Mouse (Mus musculus) liver, embryonic 14.5 days (tissue): ENCODE measurements around the gene Hyal1. TPM values are rescaled to one million over a fixed set of nuclear protein-coding genes. Genes with fewer than 3 reads are reported as not detected.
"Not testable (repeated sequence)": the region's sequence is repeated elsewhere in the genome, so short reads cannot be mapped to it uniquely, and the experiment has no call there.

ENCODE experiments used
- ATAC-seq: fragments of 200-750 bp; cut with Nextera tagmentation; 2 replicates; pipeline ENCODE4 v1.8.0; 2017; ENCODE audit warnings: moderate number of reproducible peaks, mild to moderate bottlenecking, moderate library complexity; ENCODE audit not compliant: insufficient read depth
- DNase-seq, 3 experiments: peaks; one replicate each; pipeline ENCODE4 v3.0.0-alpha.2; 2012 to 2013; ENCODE audit warnings: low read depth in 3 of 3, low spot score in 3 of 3
- H3K27ac ChIP-seq: fragments of 300-500 bp; sonication (generic); 2 replicates; pipeline ENCODE4 v1.5.1; 2014; ENCODE audit warnings: moderate library complexity, mild to moderate bottlenecking, control low read depth, inconsistent platforms
- H3K27me3 ChIP-seq: fragments of 300-500 bp; sonication (generic); 2 replicates; pipeline ENCODE4 v1.6.1; 2014; ENCODE audit warnings: mild to moderate bottlenecking, low read length, moderate library complexity; ENCODE audit not compliant: control insufficient read depth, insufficient read depth
- H3K36me3 ChIP-seq: fragments of 300-500 bp; sonication (generic); replicated peaks from 2 replicates; pipeline ENCODE4 v1.6.1; 2014; ENCODE audit warnings: low read depth; ENCODE audit not compliant: control insufficient read depth, insufficient read depth
- H3K4me1 ChIP-seq, 2 experiments: fragments of 200-500 bp in 1 of 2; fragments of 300-500 bp in 1 of 2; sonication (generic) in 1 of 2; replicated peaks; 2 replicates each; pipeline ENCODE4 v1.6.1; 2012 to 2014; ENCODE audit warnings: antibody characterized with exemption in 1 of 2, inconsistent platforms in 1 of 2, low read length in 1 of 2; ENCODE audit not compliant: control insufficient read depth in 2 of 2, insufficient read depth in 2 of 2
- H3K4me2 ChIP-seq: fragments of 300-500 bp; sonication (generic); 2 replicates; pipeline ENCODE4 v1.6.1; 2014; ENCODE audit warnings: low read depth, mild to moderate bottlenecking, control low read depth, moderate library complexity
- H3K4me3 ChIP-seq, 2 experiments: fragments of 200-500 bp in 1 of 2; fragments of 300-500 bp in 1 of 2; sonication (generic) in 1 of 2; 2 replicates each; pipeline ENCODE4 v1.5.1; 2012 to 2014; ENCODE audit warnings: low read depth in 2 of 2, low read length in 2 of 2, mild to moderate bottlenecking in 2 of 2, control low read depth in 1 of 2, inconsistent platforms in 1 of 2, moderate library complexity in 1 of 2; ENCODE audit not compliant: insufficient read depth in 1 of 2
- H3K9ac ChIP-seq: fragments of 300-500 bp; sonication (generic); replicated peaks from 2 replicates; pipeline ENCODE4 v1.6.1; 2014; ENCODE audit warnings: mild to moderate bottlenecking, control low read depth, moderate library complexity
- H3K9me3 ChIP-seq: fragments of 300-500 bp; sonication (generic); 2 replicates; pipeline ENCODE4 v1.6.1; 2016; ENCODE audit warnings: low read length, mixed read lengths; ENCODE audit not compliant: control insufficient read depth
- CTCF ChIP-seq: IDR thresholded peaks from 2 replicates; pipeline ENCODE4 v1.5.1; 2016; ENCODE audit warnings: antibody characterized with exemption, low read depth, control low read depth
- EP300 ChIP-seq: IDR thresholded peaks from 2 replicates; pipeline ENCODE4 v1.6.1; 2016; ENCODE audit warnings: antibody characterized with exemption, low read depth
- WGBS: fragments of 180-500 bp; shearing (Covaris S2); extraction: QIAGEN DNeasy Blood & Tissue Kit; methylation state at CpG from one replicate; pipeline ENCODE4 v1.1.7; 2014; ENCODE audit not compliant: insufficient replicate concordance; 5-methylcytosine and 5-hydroxymethylcytosine counted together
- polyA plus RNA-seq, 2 experiments: library from polyadenylated mRNA; depleted of rRNA in 1 of 2; stranded (reverse) in 1 of 2; unstranded in 1 of 2; fragments of >200 nt; fragmentation: Nextera tagmentation in 1 of 2; extraction: Ambion mirVana in 1 of 2; gene quantifications; 2 replicates each; pipeline versions ENCODE4 v1.2.1 to v1.2.3; 2012 to 2014

The Hyal1 gene
- polyA plus RNA-seq, 2 experiments: 1.2 to 1.3 TPM

GRCm38 (mm10) chr9:107571534-107572326 lies 5.0 kb upstream of the Hyal1 start:
- Histone ChIP-seq H3K9ac (peak overlapping the region; percentile 87), H3K9me3 (no peaks in the 10 kb centered on the region), H3K27me3 (no peaks in the 10 kb centered on the region), H3K4me1 (peaks cover 50 to 60% of the 10 kb centered on the region in 2 experiments), H3K36me3 (peaks cover 12% of the 10 kb centered on the region), H3K27ac (peak overlapping the region; percentile 84), H3K4me3 (peak overlapping the region; percentile 86 to 88), H3K4me2 (peak overlapping the region; percentile 85)
- TF ChIP-seq CTCF (no peak), EP300 (no peak)
- ATAC-seq: peak; percentile 32; the same call in 1 of the 2 replicates
- WGBS: 75% methylated on average over 22 of the region's 22 CpGs
- DNase-seq: no peak

- peaks cover 53 to 59% of the 10 kb centered on the region in 2 experiments for H3K4me1 ChIP-seq
- no peak for ATAC-seq
- H3K27ac ChIP-seq: peak overlapping the region; percentile 84
These were observed 4.4 kb upstream of the Hyal1 start for GRCm38 (mm10) chr9:107572327-107572662.

DNA sequence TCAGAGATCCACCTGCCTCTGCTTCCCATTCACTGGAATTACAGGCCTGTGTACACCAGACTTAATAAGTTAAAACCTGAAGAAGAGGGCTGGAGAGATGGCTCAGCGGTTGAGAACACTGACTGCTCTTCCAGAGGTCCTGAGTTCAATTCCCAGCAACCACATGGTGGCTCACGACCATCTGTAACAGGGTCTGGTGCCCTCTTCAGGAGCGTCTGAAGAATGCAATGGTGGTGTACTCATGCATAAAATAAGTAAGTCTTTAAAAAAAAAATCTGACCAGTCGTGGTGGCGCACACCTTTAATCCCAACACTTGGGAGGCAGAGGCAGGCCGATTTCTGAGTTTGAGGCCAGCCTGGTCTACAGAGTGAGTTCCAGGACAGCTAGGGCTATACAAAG lies 3.0 kb upstream of the Hyal1 start:
- 70% methylated on average over 6 of the region's 6 CpGs for WGBS
- not testable (repeated sequence) for H3K4me3 ChIP-seq

More at GRCm38 (mm10) chr9:107572327-107572662, 4.4 kb upstream of the Hyal1 start:
- Histone ChIP-seq H3K36me3 (peaks cover 12% of the 10 kb centered on the region), H3K27me3 (no peaks in the 10 kb centered on the region), H3K9ac (no peak overlapping the region; the same call in 1 of the 2 replicates), H3K4me2 (peak overlapping the region; percentile 85), H3K4me3 (no peak overlapping the region; a peak in 1 of 4 replicates), H3K9me3 (no peaks in the 10 kb centered on the region)
- TF ChIP-seq CTCF (no peak), EP300 (no peak)
- DNase-seq: no peak
- 83% methylated on average over 2 of the region's 2 CpGs for WGBS

GRCm38 (mm10) chr9:107575579-107576356 lies 959 bp upstream of the Hyal1 start:
- DNase-seq: no peak
- ATAC-seq: no peak
- Histone ChIP-seq H3K4me1 (peaks cover 39 to 48% of the 10 kb centered on the region in 2 experiments), H3K27ac (peak overlapping the region; percentile 53), H3K9me3 (no peaks in the 10 kb centered on the region), H3K4me3 (no peak overlapping the region), H3K4me2 (no peak overlapping the region), H3K9ac (no peak overlapping the region), H3K36me3 (peaks cover 12% of the 10 kb centered on the region), H3K27me3 (no peaks in the 10 kb centered on the region)
- TF ChIP-seq CTCF (no peak), EP300 (no peak)
- WGBS: 79% methylated on average over 14 of the region's 14 CpGs

More for the DNA sequence above, 3.0 kb upstream of the Hyal1 start:
- H3K9ac ChIP-seq, H3K27ac ChIP-seq, ATAC-seq, H3K4me2 ChIP-seq, DNase-seq, H3K27me3 ChIP-seq, H3K9me3 ChIP-seq: not testable (repeated sequence)
- Histone ChIP-seq H3K36me3 (peaks cover 12% of the 10 kb centered on the region), H3K4me1 (peaks cover 46 to 50% of the 10 kb centered on the region in 2 experiments)
- TF ChIP-seq CTCF: peak; percentile 48

DNA sequence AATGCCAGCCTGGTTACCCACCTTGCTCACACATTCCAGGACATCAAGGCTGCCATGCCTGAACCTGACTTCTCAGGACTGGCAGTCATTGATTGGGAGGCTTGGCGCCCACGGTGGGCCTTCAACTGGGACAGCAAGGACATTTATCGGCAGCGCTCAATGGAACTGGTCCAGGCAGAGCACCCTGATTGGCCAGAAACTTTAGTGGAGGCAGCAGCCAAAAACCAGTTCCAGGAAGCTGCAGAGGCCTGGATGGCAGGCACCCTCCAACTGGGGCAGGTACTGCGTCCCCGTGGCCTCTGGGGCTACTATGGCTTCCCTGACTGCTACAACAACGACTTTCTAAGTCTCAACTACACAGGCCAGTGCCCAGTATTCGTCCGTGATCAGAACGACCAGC lies 1.1 kb downstream of the Hyal1 start:
- H3K4me1 ChIP-seq: peaks cover 26 to 42% of the 10 kb centered on the region in 2 experiments
- ATAC-seq (no peak), DNase-seq (no peak)
- H3K27ac ChIP-seq: no peak overlapping the region
- no peaks in the 10 kb centered on the region for H3K9me3 ChIP-seq
- no peaks in the 10 kb centered on the region for H3K27me3 ChIP-seq
- peak overlapping the region; percentile 77; the same call in 1 of the 2 replicates for H3K4me2 ChIP-seq
- no peak overlapping the region for H3K9ac ChIP-seq
- TF ChIP-seq CTCF: no peak
- no peak for TF ChIP-seq EP300
- H3K36me3 ChIP-seq: peaks cover 3% of the 10 kb centered on the region; the same call in 1 of the 2 replicates
- no peak overlapping the region for H3K4me3 ChIP-seq
- WGBS: 89% methylated on average over 10 of the region's 10 CpGs
